ENCODE assay signal across 14 mouse cellular contexts in genomic region chr6:134059552-134059891, GRCm38 (mm10). TPM values are rescaled to one million over a fixed set of nuclear protein-coding genes. Genes with fewer than 3 reads are reported as not detected.
DNase-seq lines count a peak whose midpoint lies in the region; ATAC-seq lines count a peak whose summit lies in the region.
"Had no signal": no experiment of that assay in that cellular context is flagged by ENCODE, and none has a peak within 500 bp of the region (broad histone marks: within the 10 kb centered on the region; RNA-seq: fewer than 3 reads in every experiment).

No protein-coding gene starts in this region.

- peaks cover 31% of the 10 kb centered on the region for H3K4me1 ChIP-seq in midbrain, embryonic 12.5 days
- no peaks in the 10 kb centered on the region for H3K4me1 ChIP-seq in midbrain, embryonic 14.5 days (ENCODE audit: control insufficient read depth, insufficient read depth, low read length)
- H3K4me1 ChIP-seq in forebrain, embryonic 13.5 days, result peaks cover 36% of the 10 kb centered on the region
- H3K4me1 ChIP-seq in limb, embryonic 10.5 days, result peaks cover 26% of the 10 kb centered on the region

- 87% methylated on average over 10 of the region's 10 CpGs for WGBS in midbrain, embryonic 12.5 days
- 84% methylated on average over 10 of the region's 10 CpGs for WGBS in midbrain, embryonic 14.5 days
- WGBS in forebrain, embryonic 13.5 days, result 65% methylated on average over 10 of the region's 10 CpGs
- 75% methylated on average over 10 of the region's 10 CpGs for WGBS in limb, embryonic 10.5 days

- no peak overlapping the region for H3K9ac ChIP-seq in midbrain, embryonic 12.5 days (replicated peaks)
- no peak overlapping the region for H3K9ac ChIP-seq in midbrain, embryonic 14.5 days (replicated peaks; ENCODE audit: low read length)
- H3K9ac ChIP-seq in forebrain, embryonic 13.5 days, result no peak overlapping the region
- H3K9ac ChIP-seq: limb, embryonic 12.5 days had no signal

- no peaks in the 10 kb centered on the region for H3K36me3 ChIP-seq in midbrain, embryonic 12.5 days
- no peaks in the 10 kb centered on the region for H3K36me3 ChIP-seq in midbrain, embryonic 14.5 days (ENCODE audit: control insufficient read depth, insufficient read depth, low read length)
- H3K36me3 ChIP-seq in forebrain, embryonic 13.5 days (ENCODE audit: poor library complexity, severe bottlenecking), result no peaks in the 10 kb centered on the region
- peaks cover 15% of the 10 kb centered on the region; the same call in 1 of the 2 replicates for H3K36me3 ChIP-seq in limb, embryonic 10.5 days

- no peaks in the 10 kb centered on the region for H3K9me3 ChIP-seq in midbrain, embryonic 12.5 days
- no peaks in the 10 kb centered on the region for H3K9me3 ChIP-seq in midbrain, embryonic 14.5 days (ENCODE audit: control insufficient read depth, low read length)
- no peaks in the 10 kb centered on the region for H3K9me3 ChIP-seq in forebrain, embryonic 13.5 days (replicated peaks)
- no peaks in the 10 kb centered on the region for H3K9me3 ChIP-seq in limb, embryonic 10.5 days (replicated peaks)
- H3K9me3 ChIP-seq: limb, embryonic 12.5 days had no signal

- no peak for DNase-seq in frontal cortex, postnatal 25 days (ENCODE audit: low spot score in 2 of 2)
- no peak for DNase-seq in midbrain, embryonic 14.5 days
- DNase-seq in limb, embryonic 10.5 days (ENCODE audit: low spot score), result no peak
- DNase-seq in heart, postnatal 36 days, result no peak
- DNase-seq in thymus, postnatal 4 days, result no peak
- DNase-seq: adrenal gland, postnatal 25 days; gastrocnemius, postnatal 14 days; heart, postnatal 10 days; kidney, adult 18-20 months; lung, postnatal 36 days had no signal

- intact Hi-C loops in heart, postnatal 36 days (cut with DNase I), result no loop called here

- H3K4me2 ChIP-seq in midbrain, embryonic 12.5 days (replicated peaks), result no peak overlapping the region
- H3K4me2 ChIP-seq in midbrain, embryonic 14.5 days (ENCODE audit: low read length), result no peak overlapping the region
- no peak overlapping the region for H3K4me2 ChIP-seq in forebrain, embryonic 13.5 days
- H3K4me2 ChIP-seq: limb, embryonic 12.5 days had no signal

- no peak overlapping the region for H3K4me3 ChIP-seq in midbrain, embryonic 12.5 days
- no peak overlapping the region for H3K4me3 ChIP-seq in midbrain, embryonic 14.5 days (replicated peaks; ENCODE audit: low read depth, low read length)
- no peak overlapping the region for H3K4me3 ChIP-seq in forebrain, embryonic 13.5 days
- no peak overlapping the region for H3K4me3 ChIP-seq in limb, embryonic 10.5 days
- H3K4me3 ChIP-seq: limb, embryonic 12.5 days had no signal

- H3K27me3 ChIP-seq in midbrain, embryonic 12.5 days, result no peaks in the 10 kb centered on the region
- no peaks in the 10 kb centered on the region for H3K27me3 ChIP-seq in midbrain, embryonic 14.5 days (ENCODE audit: control insufficient read depth, insufficient read depth, low read length)
- H3K27me3 ChIP-seq in forebrain, embryonic 13.5 days, result no peaks in the 10 kb centered on the region
- no peaks in the 10 kb centered on the region for H3K27me3 ChIP-seq in limb, embryonic 10.5 days (ENCODE audit: low read depth, poor library complexity, severe bottlenecking)
- H3K27me3 ChIP-seq: limb, embryonic 12.5 days had no signal

- ATAC-seq in frontal cortex, adult (ENCODE audit: low TSS enrichment), result peak; percentile 82
- 0 out of 2 replicates have a peak, but pooled peaks have one; percentile 24 for ATAC-seq in midbrain, embryonic 12.5 days (ENCODE audit: low FRiP score, low read depth)
- ATAC-seq in midbrain, embryonic 14.5 days (ENCODE audit: low FRiP score, low TSS enrichment), result no peak
- ATAC-seq in forebrain, embryonic 13.5 days, result peak; percentile 48

- no peak overlapping the region for H3K27ac ChIP-seq in midbrain, embryonic 12.5 days (replicated peaks)
- no peak overlapping the region for H3K27ac ChIP-seq in midbrain, embryonic 14.5 days (replicated peaks; ENCODE audit: low read depth, low read length)
- 0 out of 2 replicates have a peak overlapping the region, but pooled peaks have one; percentile 37 for H3K27ac ChIP-seq in forebrain, embryonic 13.5 days
- peak overlapping the region; percentile 58; the same call in 1 of the 2 replicates for H3K27ac ChIP-seq in limb, embryonic 10.5 days
- H3K27ac ChIP-seq: limb, embryonic 12.5 days had no signal

RNA-seq across cellular contexts. Expression of gene Etv6, which starts 24.0 kb away (rescaled TPM):
- 13.5 and 13.9 TPM in 2 replicates for polyA plus RNA-seq in midbrain, embryonic 12.5 days (2016; fragmentation: Nextera tagmentation; extraction: Ambion mirVana)
- 4.1 and 7.9 TPM in 2 replicates for polyA plus RNA-seq in midbrain, embryonic 14.5 days (2014; fragmentation: Nextera tagmentation; extraction: Ambion mirVana)
- 7.2 and 8.5 TPM in 2 replicates for polyA plus RNA-seq in forebrain, embryonic 13.5 days (2015; fragmentation: Nextera tagmentation; extraction: Ambion mirVana)
- polyA plus RNA-seq in limb, embryonic 10.5 days (2016; fragmentation: Nextera tagmentation; extraction: Ambion mirVana), result 16.4 and 17.8 TPM in 2 replicates
- total RNA-seq in heart, postnatal 36 days (2021), result 10 to 100 TPM; 11.5 to 15.0 TPM

Comparison
In these comparisons a context has a peak if more than half of its experiments do, and no peak if none do; other contexts are left out.
1. H3K27ac ChIP-seq: peak in forebrain, embryonic 13.5 days (single experiment) and limb, embryonic 10.5 days (single experiment); none in midbrain, embryonic 12.5 days (single experiment) and midbrain, embryonic 14.5 days (single experiment).